Mouse (Mus musculus) midbrain, embryonic 14.5 days (tissue): ENCODE measurements at regions not wholly inside any gene's neighbourhood (a gene's known extent, or its start where the extent isn't known, plus 50 kb on each side); places are given as distances from the start of the nearest gene placed in this dataset.
A peak's percentile ranks its signal among the peaks of the same experiment; 100 is the strongest.
"Not testable (repeated sequence)": the region's sequence is repeated elsewhere in the genome, so short reads cannot be mapped to it uniquely, and the experiment has no call there.

Experiments used
- ATAC-seq: fragments of 200-750 bp; cut with Nextera tagmentation; 2 replicates; pipeline ENCODE4 v1.8.0; 2017; ENCODE audit warnings: moderate number of reproducible peaks, moderate library complexity; ENCODE audit not compliant: low FRiP score, low TSS enrichment
- DNase-seq: peaks from one replicate; pipeline ENCODE4 v3.0.0-alpha.2; 2015
- H3K27ac ChIP-seq: fragments of 300-500 bp; sonication (generic); replicated peaks from 2 replicates; pipeline ENCODE4 v1.5.1; 2014; ENCODE audit warnings: mild to moderate bottlenecking, low read depth, low read length, moderate library complexity
- H3K27me3 ChIP-seq: fragments of 300-500 bp; sonication (generic); 2 replicates; pipeline ENCODE4 v1.6.1; 2014; ENCODE audit warnings: low read length, control low read depth, mixed read lengths; ENCODE audit not compliant: control insufficient read depth, insufficient read depth
- H3K36me3 ChIP-seq: fragments of 300-500 bp; sonication (generic); 2 replicates; pipeline ENCODE4 v1.6.1; 2014; ENCODE audit warnings: low read length, control low read depth; ENCODE audit not compliant: control insufficient read depth, insufficient read depth
- H3K4me1 ChIP-seq: fragments of 300-500 bp; sonication (generic); 2 replicates; pipeline ENCODE4 v1.6.1; 2014; ENCODE audit warnings: mild to moderate bottlenecking, antibody characterized with exemption, low read length, control low read depth; ENCODE audit not compliant: control insufficient read depth, insufficient read depth
- H3K4me2 ChIP-seq: fragments of 300-500 bp; sonication (generic); 2 replicates; pipeline ENCODE4 v1.6.1; 2014; ENCODE audit warnings: mild to moderate bottlenecking, low read length, moderate library complexity
- H3K4me3 ChIP-seq: fragments of 300-500 bp; sonication (generic); replicated peaks from 2 replicates; pipeline ENCODE4 v1.5.1; 2014; ENCODE audit warnings: low read depth, low read length
- H3K9ac ChIP-seq: fragments of 300-500 bp; sonication (generic); replicated peaks from 2 replicates; pipeline ENCODE4 v1.6.1; 2014; ENCODE audit warnings: mild to moderate bottlenecking, low read length, moderate library complexity
- H3K9me3 ChIP-seq: fragments of 300-500 bp; sonication (generic); 2 replicates; pipeline ENCODE4 v1.6.1; 2016; ENCODE audit warnings: low read length, control low read depth, mixed read lengths; ENCODE audit not compliant: control insufficient read depth
- WGBS: fragments of 180-500 bp; shearing (Covaris S2); extraction: QIAGEN DNeasy Blood & Tissue Kit; methylation state at CpG from one replicate; pipeline ENCODE4 v1.1.7; 2014; 5-methylcytosine and 5-hydroxymethylcytosine counted together

GRCm38 (mm10) chr10:22556401-22556800 is 88.4 kb upstream of the Slc2a12 start:
- ATAC-seq, H3K36me3 ChIP-seq, H3K27me3 ChIP-seq, H3K4me1 ChIP-seq, DNase-seq, H3K4me3 ChIP-seq, H3K9ac ChIP-seq, H3K4me2 ChIP-seq, H3K9me3 ChIP-seq, H3K27ac ChIP-seq: not testable (repeated sequence)
- 88% methylated on average over 2 of the region's 2 CpGs for WGBS

DNA sequence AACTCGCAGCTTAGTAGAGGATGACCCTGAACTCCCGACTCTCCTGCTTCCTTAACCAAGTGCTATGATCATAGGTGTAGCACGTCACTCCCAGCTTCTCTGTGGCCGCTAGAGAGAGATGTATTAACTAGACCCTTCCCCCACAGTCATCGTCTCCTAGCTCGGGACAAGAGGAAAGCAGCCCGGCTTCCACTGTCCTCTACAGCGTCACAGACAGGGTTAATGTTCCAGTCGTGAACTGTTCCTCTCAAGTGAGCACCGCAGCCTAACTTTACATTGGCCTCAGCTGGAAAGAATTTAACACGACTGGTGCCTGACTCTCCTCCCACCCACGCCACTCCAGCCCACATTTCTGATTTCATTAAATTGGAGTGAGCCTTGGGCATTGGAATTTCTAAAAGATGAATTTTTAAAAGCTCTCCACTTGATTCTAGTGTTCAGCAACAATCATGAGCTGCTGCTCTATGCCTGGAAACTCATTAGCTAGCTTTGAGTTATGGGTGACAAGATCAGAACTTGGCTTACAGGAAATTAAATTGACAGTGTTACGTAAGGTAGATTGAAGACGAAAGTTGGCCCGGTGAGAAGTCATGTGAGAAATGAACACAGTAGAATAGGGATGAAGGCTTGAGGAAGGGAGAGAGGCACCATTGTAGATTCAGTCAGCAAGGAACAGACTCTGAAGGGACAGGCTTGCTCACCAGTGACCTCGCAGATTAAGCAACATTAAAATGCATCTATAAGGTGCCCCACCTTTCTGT is 75.4 kb upstream of the Slc2a12 start:
- not testable (repeated sequence) for H3K4me1 ChIP-seq, H3K4me3 ChIP-seq, H3K4me2 ChIP-seq, H3K9me3 ChIP-seq, H3K27me3 ChIP-seq, H3K9ac ChIP-seq, H3K27ac ChIP-seq, H3K36me3 ChIP-seq, ATAC-seq, DNase-seq
- 82% methylated on average over 14 of the region's 16 CpGs for WGBS

DNA sequence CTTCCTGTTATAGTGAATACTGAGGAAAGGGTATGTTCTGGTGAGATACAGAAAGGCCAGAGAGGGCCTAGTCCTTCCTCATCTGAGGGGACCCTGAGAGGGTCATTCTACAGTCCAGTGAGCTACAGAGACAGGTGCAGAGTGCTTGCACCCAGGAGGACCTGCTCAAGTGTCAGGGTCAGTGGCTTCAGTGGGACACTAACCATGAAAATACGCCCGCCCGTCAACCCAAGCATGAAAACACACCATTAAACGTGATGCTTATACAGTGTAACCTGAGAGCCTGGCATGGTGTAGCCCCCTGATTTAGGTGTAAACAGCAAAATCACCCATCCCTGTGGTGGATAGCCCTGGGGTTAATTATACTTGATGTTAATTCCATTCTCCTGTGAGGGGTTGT is 70.8 kb upstream of the Slc2a12 start:
- H3K4me1 ChIP-seq, H3K4me2 ChIP-seq, ATAC-seq, H3K9ac ChIP-seq, H3K36me3 ChIP-seq, DNase-seq, H3K27me3 ChIP-seq, H3K27ac ChIP-seq, H3K4me3 ChIP-seq, H3K9me3 ChIP-seq: not testable (repeated sequence)
- WGBS: 92% methylated on average over 4 of the region's 4 CpGs

DNA sequence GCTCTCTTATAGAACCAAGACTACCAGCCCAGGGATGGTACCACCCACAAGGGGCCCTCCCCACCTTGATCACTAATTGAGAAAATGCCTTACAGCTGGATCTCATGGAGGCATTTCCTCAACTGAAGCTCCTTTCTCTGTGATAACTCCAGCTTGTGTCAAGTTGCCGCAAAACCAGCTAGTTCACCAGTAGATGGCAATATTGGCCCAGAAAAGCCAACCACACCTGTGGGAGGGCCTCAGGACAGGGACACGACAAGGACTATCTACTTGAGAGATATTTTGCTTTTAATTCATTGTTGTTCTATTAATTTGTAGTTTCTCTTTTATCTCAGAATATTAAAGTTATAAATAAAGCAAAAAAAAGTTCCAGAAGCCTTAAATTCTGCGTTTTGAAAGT is 65.4 kb upstream of the Slc2a12 start:
- not testable (repeated sequence) for H3K36me3 ChIP-seq, H3K4me2 ChIP-seq, H3K9me3 ChIP-seq, H3K4me3 ChIP-seq, H3K4me1 ChIP-seq, H3K27me3 ChIP-seq, H3K9ac ChIP-seq, H3K27ac ChIP-seq, ATAC-seq
- 16% methylated on average over 3 of the region's 3 CpGs for WGBS
- peak; percentile 88 for DNase-seq

DNA sequence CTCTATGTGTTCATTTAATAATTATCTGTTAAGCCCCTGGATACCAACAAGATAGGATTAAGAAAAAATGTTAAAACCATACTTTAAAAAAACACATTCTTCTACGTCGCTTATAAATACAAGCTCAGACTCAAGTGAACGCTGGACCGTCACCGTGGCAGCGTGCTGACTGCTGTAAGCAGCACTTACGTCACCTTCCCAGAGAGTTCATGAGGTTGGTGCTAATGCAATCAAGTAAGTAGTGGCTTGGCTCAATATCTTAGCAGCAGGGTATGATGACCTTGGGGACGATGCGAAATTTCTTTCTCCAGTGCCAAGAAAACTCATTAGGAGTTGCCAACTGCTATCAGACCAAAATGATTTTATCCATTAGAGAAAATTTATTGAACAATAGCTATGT is 63.5 kb upstream of the Slc2a12 start:
- ATAC-seq, H3K4me3 ChIP-seq, H3K4me2 ChIP-seq, H3K9me3 ChIP-seq, H3K4me1 ChIP-seq, H3K9ac ChIP-seq, H3K27me3 ChIP-seq, H3K27ac ChIP-seq, DNase-seq, H3K36me3 ChIP-seq: not testable (repeated sequence)
- WGBS: 76% methylated on average over 9 of the region's 9 CpGs

GRCm38 (mm10) chr10:22583306-22583705 is 61.5 kb upstream of the Slc2a12 start:
- not testable (repeated sequence) for H3K4me1 ChIP-seq, H3K9me3 ChIP-seq, H3K4me3 ChIP-seq, H3K27ac ChIP-seq, H3K27me3 ChIP-seq, DNase-seq, H3K4me2 ChIP-seq, H3K9ac ChIP-seq, ATAC-seq, H3K36me3 ChIP-seq
- 94% methylated on average over 2 of the region's 2 CpGs for WGBS

GRCm38 (mm10) chr10:22588587-22588986 is 56.2 kb upstream of the Slc2a12 start:
- not testable (repeated sequence) for DNase-seq, ATAC-seq

DNA sequence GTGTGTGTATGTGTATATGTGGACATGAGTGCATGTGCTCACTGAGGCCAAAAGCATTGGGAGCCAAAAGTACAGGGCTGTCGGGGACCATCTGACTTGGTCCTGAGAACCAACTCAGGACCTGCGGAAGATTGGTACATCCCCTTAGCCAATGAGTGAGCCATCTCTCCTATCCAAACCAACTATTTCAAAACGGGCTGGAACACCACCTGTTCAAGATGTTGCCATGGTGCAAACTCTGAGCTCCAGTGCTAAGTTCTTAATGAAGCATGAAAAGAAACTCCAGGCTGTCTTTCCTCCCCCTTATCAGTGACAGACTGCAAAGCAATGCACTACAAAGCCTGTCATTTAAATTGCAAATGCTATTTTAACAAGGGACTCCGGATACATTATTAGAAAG is 53.1 kb upstream of the Slc2a12 start:
- H3K36me3 ChIP-seq, H3K9ac ChIP-seq, H3K4me1 ChIP-seq, H3K4me2 ChIP-seq, H3K4me3 ChIP-seq, H3K27ac ChIP-seq, DNase-seq, H3K27me3 ChIP-seq, H3K9me3 ChIP-seq: not testable (repeated sequence)
- ATAC-seq: peak; percentile 70
- WGBS: 11% methylated on average over 4 of the region's 4 CpGs

More at GRCm38 (mm10) chr10:22588587-22588986, 56.2 kb upstream of the Slc2a12 start:
- not testable (repeated sequence) for H3K4me2 ChIP-seq, H3K27me3 ChIP-seq, H3K4me3 ChIP-seq, H3K27ac ChIP-seq, H3K36me3 ChIP-seq, H3K4me1 ChIP-seq, H3K9ac ChIP-seq, H3K9me3 ChIP-seq
- WGBS: 96% methylated on average over 1 of the region's 1 CpGs

- not testable (repeated sequence) for H3K4me3 ChIP-seq, H3K4me1 ChIP-seq, H3K4me2 ChIP-seq, H3K9me3 ChIP-seq, H3K27ac ChIP-seq, H3K27me3 ChIP-seq, H3K9ac ChIP-seq, H3K36me3 ChIP-seq
- 5% methylated on average over 4 of the region's 4 CpGs for WGBS
- ATAC-seq (peak; percentile 76), DNase-seq (peak; percentile 18)
Observed at GRCm38 (mm10) chr10:22592189-22592603, 52.6 kb upstream of the Slc2a12 start.
